Mouse (Mus musculus): ENCODE data around the gene Rara. TPM values are rescaled to one million over a fixed set of nuclear protein-coding genes. Genes with fewer than 3 reads are reported as not detected.

Gene Rara
- polyA plus RNA-seq, 1 experiment, result 37.0 TPM

GRCm38 (mm10) chr11:98950484-98950883 lies 22.9 kb downstream of the Rara start:
- Histone ChIP-seq H3K4me3 (ENCODE audit: extremely low read depth, insufficient read depth, insufficient read length) (no peak overlapping the region), H3K4me1 (ENCODE audit: control insufficient read depth, insufficient read depth, insufficient read length) (peaks cover 83% of the 10 kb centered on the region), H3K36me3 (ENCODE audit: control insufficient read depth, insufficient read depth, low read length) (peaks cover 11% of the 10 kb centered on the region), H3K27ac (ENCODE audit: insufficient read depth, low read length) (peak overlapping the region; percentile 39), H3K27me3 (ENCODE audit: control insufficient read depth, insufficient read depth, low read length) (no peaks in the 10 kb centered on the region)
- 72% methylated on average over 9 of the region's 9 CpGs for WGBS
- DNase-seq (ENCODE audit: low read depth in 1 of 2, low spot score in 2 of 2), result no peak
- no peak for TF ChIP-seq CTCF (IDR thresholded peaks at IDR 0.05; ENCODE audit: extremely low read depth, insufficient read depth, insufficient read length, insufficient replicate concordance)
- no peak for TF ChIP-seq POLR2A (IDR thresholded peaks at IDR 0.05; ENCODE audit: low read depth, low read length)

GRCm38 (mm10) chr11:98951026-98951906 lies 23.6 kb downstream of the Rara start:
- H3K27me3 ChIP-seq (ENCODE audit: control insufficient read depth, insufficient read depth, low read length), result no peaks in the 10 kb centered on the region
- peaks cover 75% of the 10 kb centered on the region for H3K4me1 ChIP-seq (ENCODE audit: control insufficient read depth, insufficient read depth, insufficient read length)
- DNase-seq (ENCODE audit: low read depth in 1 of 2, low spot score in 2 of 2), result no peak
- 73% methylated on average over 16 of the region's 16 CpGs for WGBS
- peak overlapping the region; percentile 73 for H3K27ac ChIP-seq (ENCODE audit: insufficient read depth, low read length)
- H3K4me3 ChIP-seq (ENCODE audit: extremely low read depth, insufficient read depth, insufficient read length), result no peak overlapping the region
- peaks cover 11% of the 10 kb centered on the region for H3K36me3 ChIP-seq (ENCODE audit: control insufficient read depth, insufficient read depth, low read length)
- TF ChIP-seq CTCF (IDR thresholded peaks at IDR 0.05; ENCODE audit: extremely low read depth, insufficient read depth, insufficient read length, insufficient replicate concordance) (no peak), POLR2A (IDR thresholded peaks at IDR 0.05; ENCODE audit: low read depth, low read length) (no peak)

- Histone ChIP-seq H3K27ac (ENCODE audit: insufficient read depth, low read length) (no peak overlapping the region), H3K27me3 (ENCODE audit: control insufficient read depth, insufficient read depth, low read length) (no peaks in the 10 kb centered on the region), H3K4me1 (ENCODE audit: control insufficient read depth, insufficient read depth, insufficient read length) (peaks cover 71% of the 10 kb centered on the region), H3K4me3 (ENCODE audit: extremely low read depth, insufficient read depth, insufficient read length) (no peak overlapping the region), H3K36me3 (ENCODE audit: control insufficient read depth, insufficient read depth, low read length) (peaks cover 11% of the 10 kb centered on the region)
- WGBS, result 88% methylated on average over 1 of the region's 1 CpGs
- DNase-seq (ENCODE audit: low read depth in 1 of 2, low spot score in 2 of 2), result no peak
- no peak for TF ChIP-seq CTCF (IDR thresholded peaks at IDR 0.05; ENCODE audit: extremely low read depth, insufficient read depth, insufficient read length, insufficient replicate concordance)
- TF ChIP-seq POLR2A (IDR thresholded peaks at IDR 0.05; ENCODE audit: low read depth, low read length), result no peak
These were observed 24.5 kb downstream of the Rara start for GRCm38 (mm10) chr11:98952111-98952510.

- no peak for TF ChIP-seq POLR2A (IDR thresholded peaks at IDR 0.05; ENCODE audit: low read depth, low read length)
- TF ChIP-seq CTCF (IDR thresholded peaks at IDR 0.05; ENCODE audit: extremely low read depth, insufficient read depth, insufficient read length, insufficient replicate concordance), result no peak
- H3K4me3 ChIP-seq (ENCODE audit: extremely low read depth, insufficient read depth, insufficient read length), result no peak overlapping the region
- peak overlapping the region; percentile 24 for H3K27ac ChIP-seq (ENCODE audit: insufficient read depth, low read length)
- peaks cover 11% of the 10 kb centered on the region for H3K36me3 ChIP-seq (ENCODE audit: control insufficient read depth, insufficient read depth, low read length)
- DNase-seq (ENCODE audit: low read depth in 1 of 2, low spot score in 2 of 2), result no peak
- H3K4me1 ChIP-seq (ENCODE audit: control insufficient read depth, insufficient read depth, insufficient read length), result peaks cover 65% of the 10 kb centered on the region
- H3K27me3 ChIP-seq (ENCODE audit: control insufficient read depth, insufficient read depth, low read length), result no peaks in the 10 kb centered on the region
- WGBS, result 47% methylated on average over 2 of the region's 2 CpGs
These were observed 25.1 kb downstream of the Rara start for GRCm38 (mm10) chr11:98952736-98953135.

DNA sequence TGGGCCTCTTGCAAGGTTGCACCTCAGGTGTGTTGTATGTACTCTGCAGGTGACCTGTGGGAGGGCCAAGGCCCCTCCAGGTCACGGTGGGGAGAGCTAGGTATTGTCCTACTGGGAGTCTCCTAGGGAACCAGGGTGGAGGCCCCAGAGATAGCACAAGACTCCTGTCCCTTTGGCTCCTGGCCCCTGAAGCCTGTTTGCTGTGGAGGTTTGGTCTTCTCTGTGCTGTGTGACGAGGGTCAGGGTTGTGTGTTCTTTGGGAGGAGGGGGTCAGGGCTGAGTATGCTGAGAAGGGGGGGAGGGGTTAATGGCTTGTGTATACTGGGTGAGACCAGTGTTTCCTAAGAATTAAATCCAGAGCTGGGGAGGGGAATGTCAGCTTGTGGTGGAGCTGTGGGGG lies 25.7 kb downstream of the Rara start:
- 72% methylated on average over 2 of the region's 2 CpGs for WGBS
- DNase-seq (ENCODE audit: low read depth in 1 of 2, low spot score in 2 of 2), result no peak
- no peak overlapping the region for H3K27ac ChIP-seq (ENCODE audit: insufficient read depth, low read length)
- no peak overlapping the region for H3K4me3 ChIP-seq (ENCODE audit: extremely low read depth, insufficient read depth, insufficient read length)
- TF ChIP-seq POLR2A (IDR thresholded peaks at IDR 0.05; ENCODE audit: low read depth, low read length) (no peak), CTCF (IDR thresholded peaks at IDR 0.05; ENCODE audit: extremely low read depth, insufficient read depth, insufficient read length, insufficient replicate concordance) (no peak)
- H3K36me3 ChIP-seq (ENCODE audit: control insufficient read depth, insufficient read depth, low read length), result peaks cover 11% of the 10 kb centered on the region
- no peaks in the 10 kb centered on the region for H3K27me3 ChIP-seq (ENCODE audit: control insufficient read depth, insufficient read depth, low read length)
- peaks cover 60% of the 10 kb centered on the region for H3K4me1 ChIP-seq (ENCODE audit: control insufficient read depth, insufficient read depth, insufficient read length)

- H3K27ac ChIP-seq (ENCODE audit: insufficient read depth, low read length), result 0 out of 2 replicates have a peak overlapping the region, but pooled peaks have one; percentile 4
These were observed 26.3 kb downstream of the Rara start for GRCm38 (mm10) chr11:98953835-98954320.

GRCm38 (mm10) chr11:98954373-98954772 lies 26.8 kb downstream of the Rara start:
- WGBS, result 22% methylated on average over 10 of the region's 10 CpGs

More at GRCm38 (mm10) chr11:98953835-98954320, 26.3 kb downstream of the Rara start:
- TF ChIP-seq POLR2A (IDR thresholded peaks at IDR 0.05; ENCODE audit: low read depth, low read length) (no peak), CTCF (IDR thresholded peaks at IDR 0.05; ENCODE audit: extremely low read depth, insufficient read depth, insufficient read length, insufficient replicate concordance) (no peak)
- Histone ChIP-seq H3K4me3 (ENCODE audit: extremely low read depth, insufficient read depth, insufficient read length) (no peak overlapping the region), H3K36me3 (ENCODE audit: control insufficient read depth, insufficient read depth, low read length) (peaks cover 11% of the 10 kb centered on the region), H3K4me1 (ENCODE audit: control insufficient read depth, insufficient read depth, insufficient read length) (peaks cover 55% of the 10 kb centered on the region), H3K27me3 (ENCODE audit: control insufficient read depth, insufficient read depth, low read length) (no peaks in the 10 kb centered on the region)
- no peak for DNase-seq (ENCODE audit: low read depth in 1 of 2, low spot score in 2 of 2)
- 52% methylated on average over 13 of the region's 13 CpGs for WGBS

More at GRCm38 (mm10) chr11:98954373-98954772, 26.8 kb downstream of the Rara start:
- TF ChIP-seq POLR2A (IDR thresholded peaks at IDR 0.05; ENCODE audit: low read depth, low read length) (no peak), CTCF (IDR thresholded peaks at IDR 0.05; ENCODE audit: extremely low read depth, insufficient read depth, insufficient read length, insufficient replicate concordance) (peak; percentile 62; the same call in 1 of the 2 replicates)
- Histone ChIP-seq H3K4me3 (ENCODE audit: extremely low read depth, insufficient read depth, insufficient read length) (no peak overlapping the region), H3K36me3 (ENCODE audit: control insufficient read depth, insufficient read depth, low read length) (peaks cover 11% of the 10 kb centered on the region), H3K27ac (ENCODE audit: insufficient read depth, low read length) (no peak overlapping the region), H3K4me1 (ENCODE audit: control insufficient read depth, insufficient read depth, insufficient read length) (peaks cover 50% of the 10 kb centered on the region), H3K27me3 (ENCODE audit: control insufficient read depth, insufficient read depth, low read length) (no peaks in the 10 kb centered on the region)
- no peak for DNase-seq (ENCODE audit: low read depth in 1 of 2, low spot score in 2 of 2)

Data from spleen, adult 2 months (tissue).